Mouse (Mus musculus): ENCODE measurements around the gene Irak3. TPM values are rescaled to one million over a fixed set of nuclear protein-coding genes. Genes with fewer than 3 reads are reported as not detected.
"Not testable (repeated sequence)": the region's sequence is repeated elsewhere in the genome, so short reads cannot be mapped to it uniquely, and the experiment has no call there.

The Irak3 gene
- polyA plus RNA-seq, 1 experiment from 2014 or later: 31.5 TPM

GRCm38 (mm10) chr10:120113980-120114379 is 88.0 kb downstream of the Irak3 start:
- Histone ChIP-seq H3K79me2 (ENCODE audit: inconsistent target) (peaks cover 25% of the 10 kb centered on the region), H3K4me3 (ENCODE audit: inconsistent target) (no peak overlapping the region), H3K36me3 (ENCODE audit: inconsistent target) (0 out of 2 replicates have a peak, but pooled peaks cover under 1% of the 10 kb centered on the region), H3K27ac (no peak overlapping the region)
- WGBS (ENCODE audit: missing documents): 98% methylated on average over 6 of the region's 6 CpGs

GRCm38 (mm10) chr10:120113482-120113881 is 88.4 kb downstream of the Irak3 start:
- Histone ChIP-seq H3K79me2 (ENCODE audit: inconsistent target) (peaks cover 25% of the 10 kb centered on the region), H3K4me3 (ENCODE audit: inconsistent target) (peak overlapping the region; percentile 66), H3K27ac (peak overlapping the region; percentile 83)
- H3K36me3 ChIP-seq (ENCODE audit: inconsistent target): not testable (repeated sequence)
- 21% methylated on average over 7 of the region's 9 CpGs for WGBS (ENCODE audit: missing documents)

GRCm38 (mm10) chr10:120112507-120113396 is 89.2 kb downstream of the Irak3 start, which contains the start of gene Helb:
TSS of gene Helb (minus strand) at chr10:120112987.
- Histone ChIP-seq H3K27ac (peak within 1 kb of the TSS; percentile 83), H3K4me3 (ENCODE audit: inconsistent target) (peak within 1 kb of the TSS; percentile 66), H3K79me2 (ENCODE audit: inconsistent target) (peaks cover 25% of the 10 kb centered on the region), H3K36me3 (ENCODE audit: inconsistent target) (peaks cover 12% of the 10 kb centered on the region; the same call in 1 of the 2 replicates)
- WGBS (ENCODE audit: missing documents): 2% methylated on average over 50 of the region's 55 CpGs

GRCm38 (mm10) chr10:120111691-120112319 is 90.1 kb downstream of the Irak3 start:
- Histone ChIP-seq H3K4me3 (ENCODE audit: inconsistent target) (peak overlapping the region; percentile 66), H3K27ac (peak overlapping the region; percentile 83), H3K79me2 (ENCODE audit: inconsistent target) (peaks cover 25% of the 10 kb centered on the region), H3K36me3 (ENCODE audit: inconsistent target) (peaks cover 21% of the 10 kb centered on the region; the same call in 1 of the 2 replicates)
- WGBS (ENCODE audit: missing documents): 54% methylated on average over 3 of the region's 3 CpGs

- H3K79me2 ChIP-seq (ENCODE audit: inconsistent target): peaks cover 9% of the 10 kb centered on the region; the same call in 1 of the 2 replicates
Observed at GRCm38 (mm10) chr10:120100806-120101205, 101.1 kb downstream of the Irak3 start.

GRCm38 (mm10) chr10:120097564-120097963 is 104.4 kb downstream of the Irak3 start:
- Histone ChIP-seq H3K4me3 (ENCODE audit: inconsistent target) (no peak overlapping the region), H3K79me2 (ENCODE audit: inconsistent target) (no peaks in the 10 kb centered on the region; the same call in 1 of the 2 replicates), H3K27ac (no peak overlapping the region), H3K36me3 (ENCODE audit: inconsistent target) (peaks cover 77% of the 10 kb centered on the region)
- whole genome bisulfite sequencing (ENCODE audit: missing documents): 88% methylated on average over 5 of the region's 5 CpGs

More at GRCm38 (mm10) chr10:120100806-120101205, 101.1 kb downstream of the Irak3 start:
- 100% methylated on average over 1 of the region's 1 CpGs for WGBS (ENCODE audit: missing documents)
- no peak overlapping the region for H3K27ac ChIP-seq
- H3K36me3 ChIP-seq (ENCODE audit: inconsistent target): peaks cover 72% of the 10 kb centered on the region
- H3K4me3 ChIP-seq (ENCODE audit: inconsistent target): no peak overlapping the region

- peaks cover 88% of the 10 kb centered on the region for H3K36me3 ChIP-seq (ENCODE audit: inconsistent target)
- no peaks in the 10 kb centered on the region for H3K79me2 ChIP-seq (ENCODE audit: inconsistent target)
Observed at GRCm38 (mm10) chr10:120095716-120096115, 106.2 kb downstream of the Irak3 start.

GRCm38 (mm10) chr10:120095136-120095535 is 106.8 kb downstream of the Irak3 start:
- H3K4me3 ChIP-seq (ENCODE audit: inconsistent target): no peak overlapping the region
- 93% methylated on average over 9 of the region's 9 CpGs for WGBS (ENCODE audit: missing documents)
- no peaks in the 10 kb centered on the region for H3K79me2 ChIP-seq (ENCODE audit: inconsistent target)
- H3K27ac ChIP-seq: no peak overlapping the region
- peaks cover 88% of the 10 kb centered on the region for H3K36me3 ChIP-seq (ENCODE audit: inconsistent target)

More at GRCm38 (mm10) chr10:120095716-120096115, 106.2 kb downstream of the Irak3 start:
- H3K27ac ChIP-seq: no peak overlapping the region
- 95% methylated on average over 5 of the region's 5 CpGs for WGBS (ENCODE audit: missing documents)
- H3K4me3 ChIP-seq (ENCODE audit: inconsistent target): no peak overlapping the region

- peaks cover 93% of the 10 kb centered on the region for H3K36me3 ChIP-seq (ENCODE audit: inconsistent target)
- no peak overlapping the region for H3K4me3 ChIP-seq (ENCODE audit: inconsistent target)
- 91% methylated on average over 12 of the region's 12 CpGs for WGBS (ENCODE audit: missing documents)
- H3K79me2 ChIP-seq (ENCODE audit: inconsistent target): no peaks in the 10 kb centered on the region
- no peak overlapping the region for H3K27ac ChIP-seq
Observed at GRCm38 (mm10) chr10:120092548-120092947, 109.4 kb downstream of the Irak3 start.

Other genes with a start within 250 kb of the Irak3 start
- 15.0 to 20.3 TPM (median 16.5 TPM) in 3 replicates for gene Helb, start 89.1 kb downstream of the Irak3 start, polyA plus RNA-seq (2018)
- 63.2 to 146 TPM (median 114 TPM) in 3 replicates for gene Tmbim4, start 540 bp downstream of the Irak3 start, polyA plus RNA-seq (2018)
- 34.0 to 57.9 TPM (median 50.2 TPM) in 3 replicates for gene Llph, start 24.9 kb upstream of the Irak3 start, polyA plus RNA-seq (2018)

All from macrophage (primary cell).